Mouse (Mus musculus): ENCODE measurements around the gene Notch3. TPM values are rescaled to one million over a fixed set of nuclear protein-coding genes. Genes with fewer than 3 reads are reported as not detected.
"Not testable (repeated sequence)": the region's sequence is repeated elsewhere in the genome, so short reads cannot be mapped to it uniquely, and the experiment has no call there.

Notch3 gene
- polyA plus RNA-seq, 2 experiments, result 0.22 to 0.66 TPM

DNA sequence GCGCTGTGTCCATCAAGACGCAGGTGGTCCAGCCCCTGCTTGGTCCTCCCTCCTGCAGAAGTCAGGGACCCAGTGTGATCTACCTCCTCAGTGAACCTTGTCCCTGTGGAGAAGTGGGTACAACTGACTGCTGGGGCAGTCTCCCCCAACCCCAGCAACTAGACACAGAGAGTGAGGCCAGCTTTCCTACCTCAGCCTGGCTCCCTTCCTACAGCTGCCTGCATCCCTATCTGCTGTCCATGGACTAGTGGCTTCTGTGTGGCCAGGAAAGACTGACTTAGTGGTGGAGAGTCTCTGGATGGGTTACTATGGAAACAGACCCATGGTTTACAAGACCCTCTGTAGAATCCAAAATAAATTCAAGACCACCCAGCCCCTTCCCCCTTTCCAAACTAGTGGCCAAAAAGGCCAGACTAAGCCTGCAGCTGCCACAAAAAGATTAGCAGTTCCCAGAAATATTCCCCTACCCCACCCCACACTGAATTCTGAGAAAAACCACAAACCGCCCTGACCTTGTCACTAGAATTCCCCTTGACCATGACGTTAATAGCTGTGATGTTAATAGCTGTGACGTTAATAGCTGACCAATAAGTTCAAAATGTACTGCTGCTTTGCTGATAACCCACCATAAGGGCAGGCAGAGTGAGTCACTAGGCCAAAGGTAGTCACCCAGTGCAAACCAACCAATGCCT is 58.2 kb downstream of the Notch3 start:
- DNase-seq (ENCODE audit: low read depth in 3 of 3, low spot score in 3 of 3) (peak; percentile 71 to 85 (median 75)), ATAC-seq (ENCODE audit: insufficient read depth) (peak; percentile 75)
- peak overlapping the region; percentile 52 for H3K4me2 ChIP-seq (ENCODE audit: low read depth)
- 25% methylated on average over 5 of the region's 5 CpGs for WGBS (ENCODE audit: insufficient replicate concordance)
- not testable (repeated sequence) for H3K9me3 ChIP-seq (ENCODE audit: control insufficient read depth, low read length); H3K27me3 ChIP-seq (ENCODE audit: control insufficient read depth, insufficient read depth, low read length); H3K36me3 ChIP-seq (replicated peaks; ENCODE audit: control insufficient read depth, insufficient read depth, low read depth); H3K4me3 ChIP-seq (ENCODE audit: insufficient read depth in 1 of 2, low read depth in 2 of 2, low read length in 2 of 2)
- peak; percentile 94 for TF ChIP-seq EP300 (IDR thresholded peaks at IDR 0.05; ENCODE audit: low read depth)
- peak overlapping the region; percentile 70 for H3K9ac ChIP-seq (replicated peaks)
- H3K4me1 ChIP-seq (replicated peaks; ENCODE audit: control insufficient read depth in 2 of 2, insufficient read depth in 2 of 2, low read length in 1 of 2), result peaks cover 51 to 65% of the 10 kb centered on the region in 2 experiments
- H3K27ac ChIP-seq, result peak overlapping the region; percentile 95

- Histone ChIP-seq H3K9me3 (ENCODE audit: control insufficient read depth, low read length) (no peaks in the 10 kb centered on the region), H3K27me3 (ENCODE audit: control insufficient read depth, insufficient read depth, low read length) (no peaks in the 10 kb centered on the region), H3K27ac (peak overlapping the region; percentile 95), H3K36me3 (replicated peaks; ENCODE audit: control insufficient read depth, insufficient read depth, low read depth) (no peaks in the 10 kb centered on the region), H3K4me3 (ENCODE audit: insufficient read depth in 1 of 2, low read depth in 2 of 2, low read length in 2 of 2) (no peak overlapping the region), H3K4me1 (replicated peaks; ENCODE audit: control insufficient read depth in 2 of 2, insufficient read depth in 2 of 2, low read length in 1 of 2) (peaks cover 49 to 60% of the 10 kb centered on the region in 2 experiments), H3K4me2 (ENCODE audit: low read depth) (peak overlapping the region; percentile 52), H3K9ac (replicated peaks) (peak overlapping the region; percentile 70)
- WGBS (ENCODE audit: insufficient replicate concordance), result 26% methylated on average over 5 of the region's 5 CpGs
- DNase-seq (ENCODE audit: low read depth in 3 of 3, low spot score in 3 of 3) (no peak), ATAC-seq (ENCODE audit: insufficient read depth) (peak; percentile 40)
- TF ChIP-seq CTCF (IDR thresholded peaks at IDR 0.05; ENCODE audit: low read depth) (no peak), EP300 (IDR thresholded peaks at IDR 0.05; ENCODE audit: low read depth) (no peak)
Observed at GRCm38 (mm10) chr17:32107877-32108276, 58.8 kb downstream of the Notch3 start.

GRCm38 (mm10) chr17:32106358-32106757 is 60.3 kb downstream of the Notch3 start:
- no peaks in the 10 kb centered on the region for H3K36me3 ChIP-seq (replicated peaks; ENCODE audit: control insufficient read depth, insufficient read depth, low read depth)
- H3K4me1 ChIP-seq (replicated peaks; ENCODE audit: control insufficient read depth in 2 of 2, insufficient read depth in 2 of 2, low read length in 1 of 2), result peaks cover 39 to 50% of the 10 kb centered on the region in 2 experiments
- no peak overlapping the region for H3K4me3 ChIP-seq (ENCODE audit: insufficient read depth in 1 of 2, low read depth in 2 of 2, low read length in 2 of 2)
- DNase-seq (ENCODE audit: low read depth in 3 of 3, low spot score in 3 of 3) (no peak), ATAC-seq (ENCODE audit: insufficient read depth) (no peak)
- WGBS (ENCODE audit: insufficient replicate concordance), result 77% methylated on average over 2 of the region's 2 CpGs
- H3K27me3 ChIP-seq (ENCODE audit: control insufficient read depth, insufficient read depth, low read length), result no peaks in the 10 kb centered on the region
- H3K27ac ChIP-seq, result peak overlapping the region; percentile 12; the same call in 1 of the 2 replicates
- H3K9ac ChIP-seq (replicated peaks), result no peak overlapping the region
- H3K4me2 ChIP-seq (ENCODE audit: low read depth), result no peak overlapping the region
- TF ChIP-seq EP300 (IDR thresholded peaks at IDR 0.05; ENCODE audit: low read depth) (no peak), CTCF (IDR thresholded peaks at IDR 0.05; ENCODE audit: low read depth) (no peak)
- no peaks in the 10 kb centered on the region for H3K9me3 ChIP-seq (ENCODE audit: control insufficient read depth, low read length)

- 23% methylated on average over 4 of the region's 4 CpGs for WGBS (ENCODE audit: insufficient replicate concordance)
- ATAC-seq (ENCODE audit: insufficient read depth), result no peak
- no peak overlapping the region for H3K27ac ChIP-seq
Observed at GRCm38 (mm10) chr17:32103054-32103453, 63.6 kb downstream of the Notch3 start.

GRCm38 (mm10) chr17:32099943-32100586 is 66.6 kb downstream of the Notch3 start:
- Histone ChIP-seq H3K27ac (peak overlapping the region; percentile 56), H3K36me3 (replicated peaks; ENCODE audit: control insufficient read depth, insufficient read depth, low read depth) (no peaks in the 10 kb centered on the region), H3K4me3 (ENCODE audit: insufficient read depth in 1 of 2, low read depth in 2 of 2, low read length in 2 of 2) (peak overlapping the region; percentile 58 to 70), H3K27me3 (ENCODE audit: control insufficient read depth, insufficient read depth, low read length) (no peaks in the 10 kb centered on the region), H3K9ac (replicated peaks) (peak overlapping the region; percentile 80), H3K4me1 (replicated peaks; ENCODE audit: control insufficient read depth in 2 of 2, insufficient read depth in 2 of 2, low read length in 1 of 2) (peaks cover 13 to 17% of the 10 kb centered on the region in 2 experiments), H3K9me3 (ENCODE audit: control insufficient read depth, low read length) (no peaks in the 10 kb centered on the region), H3K4me2 (ENCODE audit: low read depth) (peak overlapping the region; percentile 100)
- ATAC-seq (ENCODE audit: insufficient read depth) (peak; percentile 88), DNase-seq (ENCODE audit: low read depth in 3 of 3, low spot score in 3 of 3) (peak in 2 of 3 experiments; percentile 68 to 75)
- no peak; the same call in 1 of the 2 replicates for TF ChIP-seq CTCF (IDR thresholded peaks at IDR 0.05; ENCODE audit: low read depth)
- no peak for TF ChIP-seq EP300 (IDR thresholded peaks at IDR 0.05; ENCODE audit: low read depth)
- WGBS (ENCODE audit: insufficient replicate concordance), result 2% methylated on average over 44 of the region's 44 CpGs

More at GRCm38 (mm10) chr17:32103054-32103453, 63.6 kb downstream of the Notch3 start:
- TF ChIP-seq EP300 (IDR thresholded peaks at IDR 0.05; ENCODE audit: low read depth) (no peak), CTCF (IDR thresholded peaks at IDR 0.05; ENCODE audit: low read depth) (peak; percentile 85)
- no peak overlapping the region for H3K9ac ChIP-seq (replicated peaks)
- H3K4me3 ChIP-seq (ENCODE audit: insufficient read depth in 1 of 2, low read depth in 2 of 2, low read length in 2 of 2), result no peak overlapping the region
- no peak overlapping the region for H3K4me2 ChIP-seq (ENCODE audit: low read depth)
- H3K36me3 ChIP-seq (replicated peaks; ENCODE audit: control insufficient read depth, insufficient read depth, low read depth), result no peaks in the 10 kb centered on the region
- no peak for DNase-seq (ENCODE audit: low read depth in 3 of 3, low spot score in 3 of 3)
- no peaks in the 10 kb centered on the region for H3K9me3 ChIP-seq (ENCODE audit: control insufficient read depth, low read length)
- H3K27me3 ChIP-seq (ENCODE audit: control insufficient read depth, insufficient read depth, low read length), result no peaks in the 10 kb centered on the region
- H3K4me1 ChIP-seq (replicated peaks; ENCODE audit: control insufficient read depth in 2 of 2, insufficient read depth in 2 of 2, low read length in 1 of 2), result peaks cover 23 to 29% of the 10 kb centered on the region in 2 experiments
